Mouse (Mus musculus): ENCODE results near the gene Nr2c2. TPM values are rescaled to one million over a fixed set of nuclear protein-coding genes. Genes with fewer than 3 reads are reported as not detected.

The Nr2c2 gene
- total RNA-seq, 4 experiments from 2014 or later, result 20.0 to 24.9 (median 21.8) TPM

Other genes starting within 250 kb of the Nr2c2 start
- 10 to 100 TPM in 2 of 4 experiments, 1 to 10 TPM in 2; 6.9 to 14.2 (median 9.4) TPM for gene Ccdc174, start 213.3 kb upstream of the Nr2c2 start, total RNA-seq (2022)
- under 1 TPM; 0.14 to 0.83 (median 0.63) TPM for gene 4930590J08Rik, start 188.6 kb upstream of the Nr2c2 start, total RNA-seq (2022)
- gene Fgd5, start 112.5 kb upstream of the Nr2c2 start, total RNA-seq (2022), result 10 to 100 TPM; 18.1 to 25.7 (median 20.8) TPM
- 10 to 100 TPM; 67.1 to 86.9 (median 71.9) TPM for gene Mrps25, start 92.6 kb downstream of the Nr2c2 start, total RNA-seq (2022)
- gene Rbsn, start 123.5 kb downstream of the Nr2c2 start, total RNA-seq (2022), result 10 to 100 TPM; 10.3 to 18.2 (median 15.7) TPM
- gene Trh, start 153.3 kb downstream of the Nr2c2 start, total RNA-seq (2022), result not detected

All from heart, adult 8-10 months (tissue).